Mouse (Mus musculus): ENCODE measurements around the gene Trex2.

DNA sequence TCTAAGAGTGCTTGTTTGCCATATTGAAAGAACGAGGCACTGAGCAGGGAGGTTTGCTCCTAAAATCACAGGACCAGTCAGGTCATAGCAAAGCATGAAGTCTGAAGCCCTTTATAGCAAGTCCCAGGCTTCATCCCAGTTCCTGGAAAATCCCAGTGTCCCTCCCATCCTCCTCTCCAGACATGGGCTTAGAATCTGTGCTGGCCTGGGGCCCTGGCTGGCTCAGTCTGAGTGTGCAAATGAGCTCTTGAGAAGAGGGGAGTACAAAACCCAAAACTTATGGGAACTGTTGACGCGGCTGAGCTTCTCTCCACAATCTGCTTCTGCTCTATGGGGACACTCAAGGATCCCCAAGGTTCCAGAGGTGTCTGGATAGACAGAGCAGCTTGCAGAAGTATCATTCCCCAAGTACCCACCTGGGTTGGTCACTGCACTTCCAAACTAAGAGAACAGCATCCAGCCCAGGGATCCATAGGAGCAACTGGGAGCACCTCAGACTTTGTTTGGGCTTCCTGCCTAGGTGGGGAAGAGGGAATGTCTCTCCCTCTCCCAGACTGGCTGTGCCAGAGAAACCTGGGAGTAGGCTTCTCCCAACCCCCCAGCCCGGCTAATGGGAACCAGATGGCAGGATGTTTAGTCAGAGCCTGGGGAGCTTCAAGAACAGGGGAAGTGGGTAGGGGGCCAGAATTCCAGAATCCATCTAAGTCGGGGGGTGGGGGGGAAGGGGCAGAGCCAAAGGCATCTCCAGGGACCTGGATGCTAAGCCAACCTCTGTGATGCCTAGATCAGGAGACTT, 32.5 kb upstream of the Trex2 start:
- TF ChIP-seq CTCF (IDR thresholded peaks at IDR 0.05; ENCODE audit: control insufficient read depth, insufficient read depth, low read length), result no peak
- TF ChIP-seq POLR2A (IDR thresholded peaks at IDR 0.05; ENCODE audit: borderline replicate concordance, control insufficient read depth, low read depth, low read length), result no peak
